Mouse (Mus musculus) hindbrain, embryonic 11.5 days (tissue): ENCODE results near the gene Lysmd2. TPM values are rescaled to one million over a fixed set of nuclear protein-coding genes. Genes with fewer than 3 reads are reported as not detected.
A peak's percentile ranks its signal among the peaks of the same experiment; 100 is the strongest.

Source experiments
- ATAC-seq: fragments of 200-750 bp; cut with Nextera tagmentation; 2 replicates; pipeline ENCODE4 v1.8.0; 2017; ENCODE audit warnings: mild to moderate bottlenecking, moderate TSS enrichment, moderate library complexity; ENCODE audit not compliant: low FRiP score
- DNase-seq: peaks from one replicate; pipeline ENCODE4 v3.0.0-alpha.2; 2015; ENCODE audit warnings: low spot score
- H3K27ac ChIP-seq: fragments of 300-500 bp; sonication (generic); 2 replicates; pipeline ENCODE4 v1.5.1; 2014; ENCODE audit warnings: mild to moderate bottlenecking, low read depth, low read length
- H3K27me3 ChIP-seq: fragments of 300-500 bp; sonication (generic); 2 replicates; pipeline ENCODE4 v1.6.1; 2014; ENCODE audit warnings: mild to moderate bottlenecking, low read length, moderate library complexity, mixed read lengths; ENCODE audit not compliant: control insufficient read depth, insufficient read depth
- H3K36me3 ChIP-seq: fragments of 300-500 bp; sonication (generic); 2 replicates; pipeline ENCODE4 v1.6.1; 2014; ENCODE audit warnings: mild to moderate bottlenecking, low read length, moderate library complexity, mixed read lengths; ENCODE audit not compliant: control insufficient read depth, insufficient read depth
- H3K4me1 ChIP-seq: fragments of 300-500 bp; sonication (generic); replicated peaks from 2 replicates; pipeline ENCODE4 v1.6.1; 2014; ENCODE audit warnings: low read length, mixed read lengths; ENCODE audit not compliant: control insufficient read depth, insufficient read depth
- H3K4me2 ChIP-seq: fragments of 300-500 bp; sonication (generic); replicated peaks from 2 replicates; pipeline ENCODE4 v1.6.1; 2014; ENCODE audit warnings: mild to moderate bottlenecking, low read depth, low read length
- H3K4me3 ChIP-seq: fragments of 300-500 bp; sonication (generic); 2 replicates; pipeline ENCODE4 v1.5.1; 2014; ENCODE audit warnings: low read depth, low read length
- H3K9ac ChIP-seq: fragments of 300-500 bp; sonication (generic); 2 replicates; pipeline ENCODE4 v1.6.1; 2014; ENCODE audit warnings: low read depth, low read length
- H3K9me3 ChIP-seq: fragments of 300-500 bp; sonication (generic); 2 replicates; pipeline ENCODE4 v1.6.1; 2016; ENCODE audit warnings: low read length; ENCODE audit not compliant: control insufficient read depth
- WGBS: fragments of 180-500 bp; shearing (Covaris S2); extraction: QIAGEN DNeasy Blood & Tissue Kit; methylation state at CpG from one replicate; pipeline ENCODE4 v1.1.7; 2014; 5-methylcytosine and 5-hydroxymethylcytosine counted together
- polyA plus RNA-seq: library from polyadenylated mRNA; unstranded; fragments of >200 nt; fragmentation: Nextera tagmentation; extraction: Ambion mirVana; gene quantifications from 2 replicates; pipeline ENCODE4 v1.2.1, GENCODE M21; 2014

Gene Lysmd2
- polyA plus RNA-seq, 1 experiment from 2014 or later, result 15.6 TPM

DNA sequence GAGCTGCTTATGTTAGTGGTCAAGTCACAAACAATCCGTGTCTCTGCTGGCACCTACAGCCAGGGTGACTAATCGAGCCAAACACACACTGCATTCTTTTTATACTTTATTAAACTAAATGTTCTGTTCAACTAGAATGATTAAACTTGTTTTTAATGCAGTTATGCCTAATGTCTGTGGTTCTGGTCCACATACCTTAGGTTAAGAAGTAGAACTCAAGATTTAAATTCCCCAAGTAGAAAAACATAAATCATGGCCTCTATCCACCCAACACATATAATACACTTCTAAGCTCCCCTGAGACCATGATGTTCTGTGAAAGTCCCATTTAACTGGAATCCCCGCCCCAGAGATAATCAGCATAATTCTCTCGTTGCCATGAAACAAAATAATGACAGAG, 54.1 kb downstream of the Lysmd2 start:
- Histone ChIP-seq H3K4me3 (no peak overlapping the region), H3K27me3 (no peaks in the 10 kb centered on the region), H3K4me1 (no peaks in the 10 kb centered on the region), H3K9me3 (no peaks in the 10 kb centered on the region), H3K9ac (no peak overlapping the region), H3K4me2 (no peak overlapping the region), H3K27ac (no peak overlapping the region), H3K36me3 (no peaks in the 10 kb centered on the region)
- WGBS, result 87% methylated on average over 4 of the region's 4 CpGs
- ATAC-seq, result no peak
- no peak for DNase-seq

DNA sequence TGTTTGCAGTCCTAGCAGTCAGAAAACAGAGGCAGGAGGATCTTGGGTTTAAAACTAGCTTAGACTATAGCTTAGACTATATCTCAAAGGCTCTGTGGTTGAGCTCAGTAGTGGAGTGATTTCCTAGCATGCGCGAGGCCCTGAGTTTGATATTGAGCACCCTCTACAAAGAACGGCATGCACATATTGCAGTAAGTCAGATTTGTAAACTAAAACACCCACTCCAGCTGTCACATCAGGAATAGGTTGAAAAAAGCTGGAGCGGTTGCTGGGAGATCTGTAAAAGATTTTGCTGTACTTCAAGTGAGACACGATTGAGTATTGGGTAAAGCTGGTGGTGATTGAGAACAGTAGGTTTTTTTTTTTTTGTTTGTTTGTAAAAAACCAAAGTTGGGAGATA, 55.1 kb downstream of the Lysmd2 start:
- no peak overlapping the region for H3K4me2 ChIP-seq
- no peak overlapping the region for H3K27ac ChIP-seq
- no peak overlapping the region for H3K9ac ChIP-seq
- H3K4me3 ChIP-seq, result no peak overlapping the region
- H3K4me1 ChIP-seq, result no peaks in the 10 kb centered on the region
- ATAC-seq (no peak), DNase-seq (no peak)
- H3K9me3 ChIP-seq, result no peaks in the 10 kb centered on the region
- H3K36me3 ChIP-seq, result no peaks in the 10 kb centered on the region
- H3K27me3 ChIP-seq, result no peaks in the 10 kb centered on the region
- 88% methylated on average over 5 of the region's 5 CpGs for WGBS

DNA sequence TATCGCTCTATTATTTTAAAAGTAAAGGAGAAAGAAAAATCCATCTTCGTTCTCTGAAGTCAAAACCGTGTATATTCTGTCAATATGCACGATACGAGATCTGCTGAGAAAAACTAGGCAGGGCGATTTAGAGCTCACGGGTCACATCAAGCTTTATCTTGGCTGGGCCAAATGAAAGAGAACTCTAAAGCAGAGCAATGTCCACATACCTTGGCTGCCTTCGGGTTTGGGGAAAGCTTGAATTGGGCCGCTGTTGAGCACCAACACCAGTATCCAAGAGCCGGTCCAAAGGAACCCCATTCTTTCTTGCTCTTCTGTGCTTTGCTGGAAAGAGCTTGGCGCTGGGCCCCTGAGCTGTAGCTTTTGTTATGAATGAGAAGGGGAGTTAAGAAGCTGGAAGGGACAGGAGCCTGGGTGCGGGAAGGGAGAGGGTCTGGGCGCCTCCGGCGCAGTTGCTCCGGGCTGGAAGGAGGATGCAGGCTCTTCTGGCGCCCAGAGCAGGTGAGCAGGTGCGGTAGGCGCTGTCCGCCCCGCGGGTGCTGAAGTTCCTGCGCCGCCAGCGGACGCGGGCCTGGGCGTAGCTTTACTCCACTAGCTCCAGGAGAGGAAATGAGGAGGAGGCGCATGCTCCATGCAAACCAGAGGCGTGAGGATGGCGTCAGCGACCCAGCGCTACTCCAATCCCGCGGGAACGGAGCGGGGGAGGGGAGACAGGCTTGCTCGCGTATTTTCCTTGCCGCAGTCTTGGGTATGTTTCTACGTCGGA, 58.1 kb downstream of the Lysmd2 start, which contains the start of gene Scg3:
Gene Scg3 (minus strand): TSS at position 631 of the 766 bp plus-strand sequence.
- H3K4me2 ChIP-seq, result peak within 1 kb of the TSS; percentile 57
- no peaks in the 10 kb centered on the region for H3K36me3 ChIP-seq
- H3K9me3 ChIP-seq, result no peaks in the 10 kb centered on the region
- DNase-seq (peak; percentile 93), ATAC-seq (peak; percentile 100)
- 6% methylated on average over 42 of the region's 42 CpGs for WGBS
- peak within 1 kb of the TSS; percentile 47 for H3K4me3 ChIP-seq
- H3K27ac ChIP-seq, result peak within 1 kb of the TSS; percentile 30
- H3K4me1 ChIP-seq, result no peaks in the 10 kb centered on the region
- H3K27me3 ChIP-seq, result no peaks in the 10 kb centered on the region
- peak within 1 kb of the TSS; percentile 81 for H3K9ac ChIP-seq

DNA sequence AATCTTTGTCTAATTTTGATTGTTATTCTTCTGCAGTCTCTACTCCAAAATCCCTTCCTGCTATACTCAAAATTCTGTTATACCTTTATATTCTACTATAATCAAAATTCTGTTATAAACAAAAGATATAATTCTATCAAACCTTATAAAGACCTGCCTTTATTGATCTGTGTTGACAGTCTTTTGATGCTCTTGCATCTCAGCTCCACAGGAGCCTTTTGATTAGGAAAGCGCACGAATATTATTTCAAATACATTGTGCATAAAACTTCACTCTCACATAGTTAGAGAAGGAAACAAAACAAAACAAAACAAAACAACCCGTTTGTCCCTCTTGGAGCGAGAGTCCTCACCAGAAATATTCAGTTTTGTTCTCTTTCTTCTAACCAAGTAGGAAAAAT, 58.8 kb downstream of the Lysmd2 start:
- ATAC-seq, result peak; percentile 22; the same call in 1 of the 2 replicates
- H3K4me2 ChIP-seq, result peak overlapping the region; percentile 57
- H3K4me3 ChIP-seq, result peak overlapping the region; percentile 47
- no peaks in the 10 kb centered on the region for H3K27me3 ChIP-seq
- peak overlapping the region; percentile 81 for H3K9ac ChIP-seq
- H3K4me1 ChIP-seq, result no peaks in the 10 kb centered on the region
- no peak for DNase-seq
- 64% methylated on average over 4 of the region's 4 CpGs for WGBS
- H3K36me3 ChIP-seq, result no peaks in the 10 kb centered on the region
- H3K27ac ChIP-seq, result no peak overlapping the region
- H3K9me3 ChIP-seq, result no peaks in the 10 kb centered on the region

DNA sequence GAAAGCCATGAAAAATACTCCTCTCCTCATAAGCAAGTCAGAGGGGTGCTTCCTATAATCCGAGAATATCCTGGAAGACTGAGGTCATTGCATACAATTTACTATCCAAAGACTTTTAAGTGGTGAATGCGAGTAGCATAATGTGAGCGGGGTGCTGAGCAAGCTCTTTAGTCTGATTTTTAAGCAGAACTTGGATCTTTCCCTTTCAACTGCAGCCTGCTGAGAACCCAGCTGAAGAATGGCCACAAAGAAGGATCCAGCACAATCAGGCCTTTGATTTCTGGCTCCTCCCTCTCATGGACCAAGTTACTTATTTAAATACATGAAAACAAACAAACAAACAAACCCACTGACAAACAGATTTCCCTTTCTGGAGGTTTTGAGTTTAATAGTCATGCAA, 59.2 kb downstream of the Lysmd2 start:
- H3K27ac ChIP-seq, result no peak overlapping the region
- no peak overlapping the region for H3K9ac ChIP-seq
- no peaks in the 10 kb centered on the region for H3K9me3 ChIP-seq
- no peak for ATAC-seq
- DNase-seq, result peak; percentile 2
- no peak overlapping the region for H3K4me2 ChIP-seq
- H3K27me3 ChIP-seq, result no peaks in the 10 kb centered on the region
- H3K36me3 ChIP-seq, result no peaks in the 10 kb centered on the region
- WGBS, result 71% methylated on average over 3 of the region's 3 CpGs
- H3K4me1 ChIP-seq, result no peaks in the 10 kb centered on the region
- no peak overlapping the region for H3K4me3 ChIP-seq

Other genes with a start within 250 kb of the Lysmd2 start
- gene Mapk6, start 215.7 kb upstream of the Lysmd2 start, polyA plus RNA-seq, result 198 and 217 TPM in 2 replicates
- 48.5 and 53.2 TPM in 2 replicates for gene Leo1, start 184.2 kb upstream of the Lysmd2 start, polyA plus RNA-seq
- 96.9 and 110 TPM in 2 replicates for gene Tmod3, start 66.1 kb upstream of the Lysmd2 start, polyA plus RNA-seq
- 67.7 and 75.7 TPM in 2 replicates for gene Tmod2, start 14.4 kb upstream of the Lysmd2 start, polyA plus RNA-seq
- 75.8 and 76.0 TPM in 2 replicates for gene Scg3, start 58.3 kb downstream of the Lysmd2 start, polyA plus RNA-seq
- gene Bmp5, start 149.6 kb downstream of the Lysmd2 start, polyA plus RNA-seq, result 4.8 and 5.1 TPM in 2 replicates